Mouse (Mus musculus) cerebellum, adult 9-11 months (tissue): ENCODE measurements around the gene Hyal5.

Source experiments
- DNase-seq: peaks from one replicate; pipeline ENCODE4 v3.0.0; 2022

Gene Hyal5

GRCm38 (mm10) chr6:24857697-24858096 is at the start of gene Hyal5:
TSS of gene Hyal5 (plus strand) at chr6:24857997.
- no peak for DNase-seq

- no peak for DNase-seq
Measured at GRCm38 (mm10) chr6:24822070-24822469, 35.7 kb upstream of the Hyal5 start.

GRCm38 (mm10) chr6:24860320-24860719 is 2.5 kb downstream of the Hyal5 start:
- DNase-seq: no peak

GRCm38 (mm10) chr6:24863649-24864048 is 5.9 kb downstream of the Hyal5 start:
- no peak for DNase-seq

- DNase-seq: no peak
Measured at GRCm38 (mm10) chr6:24894146-24894873, 36.5 kb downstream of the Hyal5 start.

- no peak for DNase-seq
Measured at GRCm38 (mm10) chr6:24894874-24895183, 37.0 kb downstream of the Hyal5 start.

- no peak for DNase-seq
Measured at GRCm38 (mm10) chr6:24905101-24905500, 47.3 kb downstream of the Hyal5 start.

- DNase-seq: no peak
Measured at GRCm38 (mm10) chr6:24907824-24908223, 50.0 kb downstream of the Hyal5 start.

GRCm38 (mm10) chr6:24910016-24910727 is 52.4 kb downstream of the Hyal5 start:
- DNase-seq: no peak

- no peak for DNase-seq
Measured at GRCm38 (mm10) chr6:24910728-24911105, 52.9 kb downstream of the Hyal5 start.

GRCm38 (mm10) chr6:24913591-24913990 is 55.8 kb downstream of the Hyal5 start:
- DNase-seq: no peak

- DNase-seq: no peak
Measured at GRCm38 (mm10) chr6:24925076-24925785, 67.4 kb downstream of the Hyal5 start.
